Mouse (Mus musculus) liver, embryonic 14.5 days (tissue): ENCODE measurements around the gene Ltbp1. TPM values are rescaled to one million over a fixed set of nuclear protein-coding genes. Genes with fewer than 3 reads are reported as not detected.

ENCODE experiments used
- ATAC-seq: fragments of 200-750 bp; cut with Nextera tagmentation; 2 replicates; pipeline ENCODE4 v1.8.0; 2017; ENCODE audit warnings: moderate number of reproducible peaks, mild to moderate bottlenecking, moderate library complexity; ENCODE audit not compliant: insufficient read depth
- DNase-seq, 3 experiments: peaks; one replicate each; pipeline ENCODE4 v3.0.0-alpha.2; 2012 to 2013; ENCODE audit warnings: low read depth in 3 of 3, low spot score in 3 of 3
- H3K27ac ChIP-seq: fragments of 300-500 bp; sonication (generic); 2 replicates; pipeline ENCODE4 v1.5.1; 2014; ENCODE audit warnings: moderate library complexity, mild to moderate bottlenecking, control low read depth, inconsistent platforms
- H3K27me3 ChIP-seq: fragments of 300-500 bp; sonication (generic); 2 replicates; pipeline ENCODE4 v1.6.1; 2014; ENCODE audit warnings: mild to moderate bottlenecking, low read length, moderate library complexity; ENCODE audit not compliant: control insufficient read depth, insufficient read depth
- H3K36me3 ChIP-seq: fragments of 300-500 bp; sonication (generic); replicated peaks from 2 replicates; pipeline ENCODE4 v1.6.1; 2014; ENCODE audit warnings: low read depth; ENCODE audit not compliant: control insufficient read depth, insufficient read depth
- H3K4me1 ChIP-seq, 2 experiments: fragments of 200-500 bp in 1 of 2; fragments of 300-500 bp in 1 of 2; sonication (generic) in 1 of 2; replicated peaks; 2 replicates each; pipeline ENCODE4 v1.6.1; 2012 to 2014; ENCODE audit warnings: antibody characterized with exemption in 1 of 2, inconsistent platforms in 1 of 2, low read length in 1 of 2; ENCODE audit not compliant: control insufficient read depth in 2 of 2, insufficient read depth in 2 of 2
- H3K4me2 ChIP-seq: fragments of 300-500 bp; sonication (generic); 2 replicates; pipeline ENCODE4 v1.6.1; 2014; ENCODE audit warnings: low read depth, mild to moderate bottlenecking, control low read depth, moderate library complexity
- H3K4me3 ChIP-seq, 2 experiments: fragments of 200-500 bp in 1 of 2; fragments of 300-500 bp in 1 of 2; sonication (generic) in 1 of 2; 2 replicates each; pipeline ENCODE4 v1.5.1; 2012 to 2014; ENCODE audit warnings: low read depth in 2 of 2, low read length in 2 of 2, mild to moderate bottlenecking in 2 of 2, control low read depth in 1 of 2, inconsistent platforms in 1 of 2, moderate library complexity in 1 of 2; ENCODE audit not compliant: insufficient read depth in 1 of 2
- H3K9ac ChIP-seq: fragments of 300-500 bp; sonication (generic); replicated peaks from 2 replicates; pipeline ENCODE4 v1.6.1; 2014; ENCODE audit warnings: mild to moderate bottlenecking, control low read depth, moderate library complexity
- H3K9me3 ChIP-seq: fragments of 300-500 bp; sonication (generic); 2 replicates; pipeline ENCODE4 v1.6.1; 2016; ENCODE audit warnings: low read length, mixed read lengths; ENCODE audit not compliant: control insufficient read depth
- CTCF ChIP-seq: IDR thresholded peaks from 2 replicates; pipeline ENCODE4 v1.5.1; 2016; ENCODE audit warnings: antibody characterized with exemption, low read depth, control low read depth
- EP300 ChIP-seq: IDR thresholded peaks from 2 replicates; pipeline ENCODE4 v1.6.1; 2016; ENCODE audit warnings: antibody characterized with exemption, low read depth
- WGBS: fragments of 180-500 bp; shearing (Covaris S2); extraction: QIAGEN DNeasy Blood & Tissue Kit; methylation state at CpG from one replicate; pipeline ENCODE4 v1.1.7; 2014; ENCODE audit not compliant: insufficient replicate concordance; 5-methylcytosine and 5-hydroxymethylcytosine counted together
- polyA plus RNA-seq, 2 experiments: library from polyadenylated mRNA; depleted of rRNA in 1 of 2; stranded (reverse) in 1 of 2; unstranded in 1 of 2; fragments of >200 nt; fragmentation: Nextera tagmentation in 1 of 2; extraction: Ambion mirVana in 1 of 2; gene quantifications; 2 replicates each; pipeline versions ENCODE4 v1.2.1 to v1.2.3; 2012 to 2014

The Ltbp1 gene
- polyA plus RNA-seq, 2 experiments: 1.9 to 2.2 TPM

GRCm38 (mm10) chr17:75056631-75057030 lies 51.3 kb downstream of the Ltbp1 start:
- Histone ChIP-seq H3K9me3 (no peaks in the 10 kb centered on the region), H3K27me3 (no peaks in the 10 kb centered on the region), H3K4me1 (no peaks in the 10 kb centered on the region; a peak in 1 of 4 replicates), H3K27ac (no peak overlapping the region), H3K36me3 (no peaks in the 10 kb centered on the region), H3K9ac (no peak overlapping the region), H3K4me3 (no peak overlapping the region), H3K4me2 (no peak overlapping the region)
- WGBS: 65% methylated on average over 8 of the region's 8 CpGs
- ATAC-seq (no peak), DNase-seq (no peak)
- TF ChIP-seq CTCF: no peak
- no peak for TF ChIP-seq EP300

- H3K9me3 ChIP-seq: no peaks in the 10 kb centered on the region
- DNase-seq (no peak), ATAC-seq (no peak)
- no peak overlapping the region for H3K4me2 ChIP-seq
- H3K27me3 ChIP-seq: no peaks in the 10 kb centered on the region
- H3K9ac ChIP-seq: no peak overlapping the region
- peaks cover 0 to 2% of the 10 kb centered on the region in 2 experiments; a peak in 2 of 4 replicates for H3K4me1 ChIP-seq
- no peaks in the 10 kb centered on the region for H3K36me3 ChIP-seq
- no peak overlapping the region for H3K4me3 ChIP-seq
- H3K27ac ChIP-seq: no peak overlapping the region
- WGBS: 81% methylated on average over 7 of the region's 7 CpGs
- TF ChIP-seq EP300 (no peak), CTCF (no peak)
Observed at GRCm38 (mm10) chr17:75066340-75066739, 61.0 kb downstream of the Ltbp1 start.

- Histone ChIP-seq H3K4me2 (no peak overlapping the region), H3K36me3 (no peaks in the 10 kb centered on the region), H3K4me3 (no peak overlapping the region), H3K27ac (no peak overlapping the region), H3K9ac (no peak overlapping the region), H3K9me3 (no peaks in the 10 kb centered on the region), H3K27me3 (no peaks in the 10 kb centered on the region), H3K4me1 (peaks cover 0 to 12% of the 10 kb centered on the region in 2 experiments; a peak in 2 of 4 replicates)
- 58% methylated on average over 8 of the region's 8 CpGs for WGBS
- ATAC-seq (no peak), DNase-seq (no peak)
- no peak for TF ChIP-seq CTCF
- TF ChIP-seq EP300: no peak
Observed at GRCm38 (mm10) chr17:75067314-75067713, 61.9 kb downstream of the Ltbp1 start.

GRCm38 (mm10) chr17:75069232-75069631 lies 63.9 kb downstream of the Ltbp1 start:
- WGBS: 81% methylated on average over 5 of the region's 5 CpGs
- no peak overlapping the region for H3K27ac ChIP-seq
- H3K4me1 ChIP-seq: peaks cover 0 to 20% of the 10 kb centered on the region in 2 experiments; a peak in 3 of 4 replicates
- no peak for TF ChIP-seq EP300
- TF ChIP-seq CTCF: no peak
- H3K27me3 ChIP-seq: no peaks in the 10 kb centered on the region
- ATAC-seq: no peak
- no peak overlapping the region for H3K4me3 ChIP-seq
- H3K4me2 ChIP-seq: no peak overlapping the region
- no peaks in the 10 kb centered on the region for H3K36me3 ChIP-seq
- H3K9ac ChIP-seq: no peak overlapping the region
- DNase-seq: no peak
- H3K9me3 ChIP-seq: no peaks in the 10 kb centered on the region

GRCm38 (mm10) chr17:75071174-75071573 lies 65.8 kb downstream of the Ltbp1 start:
- no peaks in the 10 kb centered on the region for H3K9me3 ChIP-seq
- 5% methylated on average over 2 of the region's 2 CpGs for WGBS
- DNase-seq: peak in 2 of 3 experiments; percentile 25 to 30
- H3K4me3 ChIP-seq: no peak overlapping the region
- H3K27me3 ChIP-seq: no peaks in the 10 kb centered on the region
- no peak for TF ChIP-seq CTCF
- TF ChIP-seq EP300: peak; percentile 58
- H3K4me1 ChIP-seq: peaks cover 0 to 23% of the 10 kb centered on the region in 2 experiments; a peak in 3 of 4 replicates
- ATAC-seq: peak; percentile 76
- no peaks in the 10 kb centered on the region for H3K36me3 ChIP-seq
- peak overlapping the region; percentile 34 for H3K4me2 ChIP-seq
- H3K27ac ChIP-seq: no peak overlapping the region
- no peak overlapping the region for H3K9ac ChIP-seq
